Mouse (Mus musculus) hindbrain, embryonic 15.5 days (tissue): ENCODE measurements around the gene Mtss1l. TPM values are rescaled to one million over a fixed set of nuclear protein-coding genes. Genes with fewer than 3 reads are reported as not detected.

Experiments
- ATAC-seq: fragments of 200-750 bp; cut with Nextera tagmentation; 2 replicates; pipeline ENCODE4 v1.8.0; 2017; ENCODE audit warnings: low read depth, moderate number of reproducible peaks, moderate TSS enrichment; ENCODE audit not compliant: low FRiP score
- H3K27ac ChIP-seq: fragments of 300-500 bp; sonication (generic); replicated peaks from 2 replicates; pipeline ENCODE4 v1.5.1; 2015; ENCODE audit warnings: mild to moderate bottlenecking, inconsistent platforms
- H3K27me3 ChIP-seq: fragments of 300-500 bp; sonication (generic); 2 replicates; pipeline ENCODE4 v1.6.1; 2015; ENCODE audit warnings: control low read depth, inconsistent platforms
- H3K36me3 ChIP-seq: fragments of 300-500 bp; sonication (generic); 2 replicates; pipeline ENCODE4 v1.6.1; 2015; ENCODE audit warnings: control low read depth, inconsistent platforms
- H3K4me1 ChIP-seq: fragments of 300-500 bp; sonication (generic); replicated peaks from 2 replicates; pipeline ENCODE4 v1.6.1; 2015; ENCODE audit warnings: control low read depth, inconsistent platforms
- H3K4me2 ChIP-seq: fragments of 300-500 bp; sonication (generic); 2 replicates; pipeline ENCODE4 v1.6.1; 2015; ENCODE audit warnings: moderate library complexity, mild to moderate bottlenecking, inconsistent platforms
- H3K4me3 ChIP-seq: fragments of 300-500 bp; sonication (generic); 2 replicates; pipeline ENCODE4 v1.5.1; 2015; ENCODE audit warnings: mild to moderate bottlenecking, inconsistent platforms
- H3K9ac ChIP-seq: fragments of 300-500 bp; sonication (generic); 2 replicates; pipeline ENCODE4 v1.6.1; 2015; ENCODE audit warnings: inconsistent platforms
- H3K9me3 ChIP-seq: fragments of 300-500 bp; sonication (generic); 2 replicates; pipeline ENCODE4 v1.6.1; 2016; ENCODE audit warnings: control low read depth, inconsistent platforms
- WGBS: fragments of 180-500 bp; shearing (Covaris S2); methylation state at CpG from one replicate; pipeline ENCODE4 v1.1.7; 2015; 5-methylcytosine and 5-hydroxymethylcytosine counted together
- polyA plus RNA-seq: library from polyadenylated mRNA; unstranded; fragments of >200 nt; fragmentation: Nextera tagmentation; extraction: Ambion mirVana; gene quantifications from 2 replicates; pipeline ENCODE4 v1.2.1, GENCODE M21; 2015

Mtss1l gene
- polyA plus RNA-seq, 1 experiment from 2014 or later: 62.3 TPM

DNA sequence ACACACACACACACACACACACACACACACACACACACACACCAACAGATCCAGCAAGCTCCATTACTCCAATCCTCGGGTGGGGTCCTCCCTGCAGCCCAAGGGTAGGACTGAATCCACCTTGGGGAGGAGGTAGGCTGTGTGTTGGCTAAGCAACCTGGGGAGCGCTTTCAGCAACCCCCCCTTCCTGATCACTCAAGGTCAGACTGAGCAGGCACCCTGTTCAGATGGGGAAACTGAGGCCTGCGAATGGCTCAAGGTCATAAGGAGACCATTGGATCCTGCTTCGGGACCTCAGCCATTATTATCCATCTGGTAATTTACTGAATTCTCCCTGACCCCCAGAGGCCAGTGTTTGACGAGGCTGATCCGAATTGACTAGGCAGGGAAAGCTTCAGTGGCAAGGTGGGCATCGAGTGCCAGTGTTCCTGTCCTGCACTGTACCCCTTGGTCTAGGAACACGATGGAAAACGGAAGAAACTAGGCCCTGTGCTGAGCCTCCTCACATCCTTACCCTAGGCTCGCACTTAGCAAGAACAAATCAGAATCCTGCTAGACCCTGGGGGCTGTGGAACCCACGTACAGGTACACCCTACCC, 1.2 kb downstream of the Mtss1l start:
- WGBS: 29% methylated on average over 11 of the region's 11 CpGs
- Histone ChIP-seq H3K9ac (peak overlapping the region; percentile 99), H3K4me2 (peak overlapping the region; percentile 97), H3K4me1 (peaks cover 82% of the 10 kb centered on the region), H3K27ac (peak overlapping the region; percentile 94), H3K27me3 (no peaks in the 10 kb centered on the region), H3K9me3 (no peaks in the 10 kb centered on the region), H3K36me3 (peaks cover 6% of the 10 kb centered on the region), H3K4me3 (peak overlapping the region; percentile 83)
- no peak for ATAC-seq

DNA sequence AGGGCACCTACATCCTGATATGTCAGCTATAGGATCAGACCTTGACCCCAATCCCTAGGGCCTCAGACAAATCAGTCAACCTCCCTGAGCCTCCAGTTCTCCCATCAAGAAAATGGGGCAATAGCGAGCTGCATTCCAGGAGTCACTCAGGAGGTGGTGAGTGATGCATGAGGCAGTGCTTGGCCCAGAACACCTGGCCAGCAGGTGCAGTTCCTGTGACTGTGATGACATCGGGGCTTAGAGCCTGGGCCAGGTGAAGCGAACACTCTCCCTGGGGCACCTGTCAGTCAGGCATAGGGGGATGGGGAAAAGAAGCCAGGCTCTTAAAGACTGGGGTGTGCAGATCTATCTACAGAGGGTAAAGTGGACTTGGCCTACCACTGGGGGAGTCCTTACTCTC, 3.2 kb downstream of the Mtss1l start:
- Histone ChIP-seq H3K4me1 (peaks cover 67% of the 10 kb centered on the region), H3K36me3 (peaks cover 26% of the 10 kb centered on the region), H3K4me2 (peak overlapping the region; percentile 97), H3K27ac (peak overlapping the region; percentile 75), H3K9me3 (no peaks in the 10 kb centered on the region), H3K4me3 (peak overlapping the region; percentile 13), H3K27me3 (no peaks in the 10 kb centered on the region), H3K9ac (0 out of 2 replicates have a peak overlapping the region, but pooled peaks have one; percentile 99)
- WGBS: 81% methylated on average over 3 of the region's 3 CpGs
- ATAC-seq: no peak

DNA sequence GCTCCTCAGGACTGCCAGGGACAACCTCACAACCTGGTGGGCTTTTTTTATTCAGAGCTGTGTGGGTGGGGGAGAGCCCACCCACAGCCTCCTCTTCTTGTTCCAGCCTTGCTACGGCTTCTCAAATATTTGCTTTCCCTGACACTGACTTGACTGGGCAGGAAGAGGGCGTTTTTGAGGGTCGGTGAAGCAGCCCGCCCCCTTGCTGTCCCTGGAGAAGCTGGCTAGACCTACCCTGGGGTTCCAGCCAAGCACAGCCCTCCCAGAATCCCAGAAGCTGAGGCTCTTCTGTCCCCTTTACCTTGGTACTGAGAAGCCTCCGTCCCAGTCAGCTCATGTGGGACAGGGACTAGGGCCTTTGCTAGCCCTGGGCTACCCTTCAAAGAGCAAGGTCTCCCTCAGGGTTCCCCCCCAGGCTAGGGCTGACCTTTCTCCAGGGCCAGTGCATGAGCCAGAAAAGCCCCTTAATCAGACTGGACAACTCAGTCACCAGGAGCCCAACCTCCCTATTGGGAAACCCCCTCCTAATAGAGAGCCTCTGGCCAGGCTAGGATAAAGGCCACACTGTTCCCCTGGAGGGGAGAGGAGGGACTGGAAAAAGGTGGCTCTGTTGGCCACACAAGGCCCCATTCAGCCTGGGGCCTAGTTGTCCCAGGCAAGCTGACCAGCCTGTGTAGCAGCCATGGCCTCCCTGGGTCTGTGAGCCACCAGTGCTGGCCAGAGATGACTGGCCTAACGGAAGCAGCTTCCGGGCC, 4.0 kb downstream of the Mtss1l start:
- Histone ChIP-seq H3K9me3 (no peaks in the 10 kb centered on the region), H3K4me2 (peak overlapping the region; percentile 97), H3K27ac (peak overlapping the region; percentile 75), H3K27me3 (no peaks in the 10 kb centered on the region), H3K36me3 (peaks cover 34% of the 10 kb centered on the region), H3K4me3 (peak overlapping the region; percentile 13; the same call in 1 of the 2 replicates), H3K9ac (0 out of 2 replicates have a peak overlapping the region, but pooled peaks have one; percentile 99), H3K4me1 (peaks cover 60% of the 10 kb centered on the region)
- ATAC-seq: peak; percentile 16; the same call in 1 of the 2 replicates
- 48% methylated on average over 7 of the region's 7 CpGs for WGBS

DNA sequence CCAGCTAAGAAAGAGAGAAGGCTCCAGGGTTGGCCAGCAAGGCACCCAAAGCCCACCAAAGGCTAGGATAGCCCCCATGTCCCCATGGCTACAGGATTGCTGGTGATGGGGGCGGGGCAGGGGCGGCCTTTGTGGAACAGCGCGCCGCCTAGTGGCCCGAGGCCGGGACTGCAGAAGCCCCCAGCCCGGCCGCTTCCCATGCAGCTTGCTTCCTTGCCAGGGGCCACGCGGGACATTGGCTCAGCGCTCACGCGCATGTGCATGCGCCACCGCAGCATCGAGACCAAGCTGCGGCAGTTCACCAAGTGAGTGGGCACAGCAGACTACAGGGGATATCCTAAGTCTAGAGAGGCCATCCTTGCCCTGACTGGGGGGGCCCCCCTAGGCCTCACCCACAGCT, 5.6 kb downstream of the Mtss1l start:
- peaks cover 49% of the 10 kb centered on the region for H3K36me3 ChIP-seq
- no peak overlapping the region for H3K4me3 ChIP-seq
- 6% methylated on average over 18 of the region's 18 CpGs for WGBS
- no peaks in the 10 kb centered on the region for H3K27me3 ChIP-seq
- no peak for ATAC-seq
- H3K4me1 ChIP-seq: peaks cover 52% of the 10 kb centered on the region
- H3K9ac ChIP-seq: peak overlapping the region; percentile 21; the same call in 1 of the 2 replicates
- 0 out of 2 replicates have a peak overlapping the region, but pooled peaks have one; percentile 12 for H3K4me2 ChIP-seq
- H3K27ac ChIP-seq: peak overlapping the region; percentile 75; the same call in 1 of the 2 replicates
- no peaks in the 10 kb centered on the region for H3K9me3 ChIP-seq

DNA sequence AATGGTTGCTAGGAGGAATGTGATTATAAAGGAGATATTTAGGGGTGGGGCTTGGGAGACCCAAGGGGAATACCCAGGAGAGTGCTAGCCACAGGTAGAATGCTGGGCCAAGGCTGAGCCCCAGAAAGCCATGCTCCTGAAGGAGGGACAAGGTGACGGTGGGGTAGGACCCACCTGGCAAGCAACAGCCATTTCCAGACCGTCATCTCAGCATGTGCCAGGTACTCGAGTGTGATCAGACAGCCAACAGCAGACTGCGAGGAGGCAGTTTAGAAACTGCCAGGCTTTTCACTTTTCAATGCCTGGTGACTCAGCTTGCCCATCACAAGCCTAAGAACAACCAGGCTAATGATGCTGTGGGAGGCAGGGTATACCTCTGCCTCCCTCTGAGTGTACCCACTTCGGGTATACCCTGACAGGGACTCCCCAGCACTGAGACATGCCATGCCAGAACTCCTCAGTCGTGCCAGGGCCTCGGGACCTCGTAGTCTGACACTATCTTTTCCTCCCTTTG, 10.1 kb downstream of the Mtss1l start:
- 95% methylated on average over 8 of the region's 8 CpGs for WGBS
- peaks cover 11% of the 10 kb centered on the region for H3K4me1 ChIP-seq
- no peak for ATAC-seq
- H3K36me3 ChIP-seq: peaks cover 88% of the 10 kb centered on the region
- no peak overlapping the region for H3K27ac ChIP-seq
- H3K9me3 ChIP-seq: no peaks in the 10 kb centered on the region
- H3K4me3 ChIP-seq: no peak overlapping the region
- no peaks in the 10 kb centered on the region for H3K27me3 ChIP-seq
- no peak overlapping the region for H3K4me2 ChIP-seq
- H3K9ac ChIP-seq: no peak overlapping the region

DNA sequence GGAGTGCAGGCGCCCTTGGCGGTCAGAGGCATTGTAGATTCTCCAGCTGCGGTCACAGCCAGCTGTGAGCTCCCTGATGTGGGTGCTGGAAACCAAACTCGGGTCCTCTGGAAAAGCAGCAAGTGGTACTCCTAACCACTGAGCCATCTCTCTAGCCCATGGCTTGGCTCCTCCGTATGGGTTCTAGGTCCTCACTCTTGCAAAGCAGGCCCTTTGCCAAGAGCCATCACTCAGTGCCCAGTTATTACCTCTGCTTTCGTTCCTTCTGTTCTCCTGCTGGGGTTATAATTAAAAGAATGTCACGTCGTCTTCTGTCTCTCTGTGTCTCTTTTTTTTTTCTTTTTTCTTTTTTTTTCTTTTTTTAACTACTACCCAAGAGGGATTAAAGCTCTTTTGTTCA, 11.8 kb downstream of the Mtss1l start:
- no peaks in the 10 kb centered on the region for H3K27me3 ChIP-seq
- H3K9ac ChIP-seq: no peak overlapping the region
- peaks cover 92% of the 10 kb centered on the region for H3K36me3 ChIP-seq
- H3K4me1 ChIP-seq: no peaks in the 10 kb centered on the region
- H3K4me3 ChIP-seq: no peak overlapping the region
- H3K9me3 ChIP-seq: no peaks in the 10 kb centered on the region
- WGBS: 69% methylated on average over 8 of the region's 8 CpGs
- no peak overlapping the region for H3K4me2 ChIP-seq
- no peak for ATAC-seq
- no peak overlapping the region for H3K27ac ChIP-seq

DNA sequence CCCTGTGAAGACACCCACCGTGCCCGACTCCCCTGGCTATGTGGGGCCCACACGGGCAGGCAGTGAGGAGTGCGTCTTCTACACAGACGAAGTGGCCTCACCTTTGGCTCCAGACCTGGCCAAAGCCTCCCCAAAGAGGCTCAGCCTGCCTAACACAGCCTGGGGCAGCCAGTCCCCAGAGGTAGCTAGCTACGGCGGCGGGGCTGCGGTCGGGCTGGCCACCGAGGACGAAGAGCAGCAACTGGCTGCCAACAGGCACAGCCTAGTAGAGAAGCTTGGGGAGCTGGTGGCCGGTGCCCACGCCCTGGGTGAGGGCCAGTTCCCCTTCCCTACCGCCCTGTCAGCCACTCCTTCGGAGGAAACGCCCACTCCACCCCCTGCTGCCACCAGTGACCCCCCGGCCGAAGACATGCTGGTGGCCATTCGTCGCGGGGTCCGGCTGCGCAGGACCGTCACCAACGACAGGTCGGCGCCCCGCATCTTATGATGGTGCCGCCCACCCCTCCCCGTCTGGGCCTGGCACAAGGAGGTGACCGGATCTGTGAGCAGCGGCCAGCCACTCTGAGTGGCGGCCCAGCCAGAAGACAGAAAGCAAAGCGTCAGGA, 17.4 kb downstream of the Mtss1l start:
- no peak for ATAC-seq
- Histone ChIP-seq H3K9ac (no peak overlapping the region), H3K4me2 (no peak overlapping the region), H3K4me3 (no peak overlapping the region), H3K9me3 (no peaks in the 10 kb centered on the region), H3K4me1 (no peaks in the 10 kb centered on the region), H3K27ac (no peak overlapping the region), H3K27me3 (no peaks in the 10 kb centered on the region), H3K36me3 (peaks cover 58% of the 10 kb centered on the region)
- WGBS: 95% methylated on average over 34 of the region's 35 CpGs

DNA sequence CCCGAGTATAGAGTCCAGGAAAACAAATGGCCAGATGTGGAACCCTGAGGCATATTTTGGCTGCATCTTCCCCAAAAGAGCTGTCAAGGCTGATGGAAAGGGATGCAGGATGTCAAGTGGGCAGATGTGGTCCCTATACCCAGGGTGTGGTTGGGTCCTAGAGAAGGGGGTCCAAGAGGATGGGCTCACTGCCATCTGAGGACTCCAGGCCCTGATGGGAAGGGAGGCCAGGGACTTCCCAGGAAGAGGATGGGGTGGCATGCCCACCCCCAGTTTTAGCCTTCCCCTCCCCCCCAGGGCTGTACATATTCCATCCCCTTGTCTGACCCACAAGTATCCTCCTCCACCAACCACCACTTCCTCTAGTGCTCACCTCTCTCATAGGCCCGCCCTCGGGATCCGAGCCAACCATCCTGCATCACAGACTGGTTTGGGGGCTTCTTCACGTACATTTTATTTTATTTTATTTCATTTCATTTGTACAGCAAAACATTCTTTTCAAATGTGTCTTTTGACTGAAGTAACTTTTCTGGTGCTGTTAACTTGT, 19.4 kb downstream of the Mtss1l start:
- no peaks in the 10 kb centered on the region for H3K27me3 ChIP-seq

DNA sequence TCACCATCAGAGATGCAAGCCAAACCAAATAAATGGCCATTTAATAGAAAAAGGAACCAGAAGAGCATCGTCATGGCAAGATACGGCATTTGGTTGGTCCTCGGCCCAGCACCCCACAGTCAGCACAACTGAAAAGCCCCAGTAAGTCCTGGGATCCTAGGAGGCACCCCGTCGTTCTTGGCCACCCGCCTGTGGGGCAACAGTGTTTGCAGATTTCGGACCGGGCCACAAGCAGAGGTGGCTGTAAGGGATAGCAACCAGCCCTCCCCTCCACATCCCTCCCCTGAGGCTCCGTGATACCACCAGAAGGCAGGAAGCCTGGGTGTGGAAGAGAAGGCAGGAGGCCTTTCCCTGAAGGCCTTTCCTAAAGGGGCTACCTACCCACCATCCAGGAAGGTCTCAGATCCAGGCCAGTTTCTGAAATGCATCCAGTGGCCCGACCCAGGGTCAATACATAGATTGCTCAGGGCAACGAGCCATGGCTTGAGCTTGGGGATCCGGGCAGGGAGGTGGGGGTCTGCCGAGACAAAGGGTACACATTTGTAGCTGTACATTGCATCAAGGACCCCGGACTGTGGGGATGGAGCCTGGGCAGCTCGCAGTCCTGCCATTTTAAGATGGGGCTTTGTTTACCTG, 20.7 kb downstream of the Mtss1l start:
- peaks cover 29% of the 10 kb centered on the region for H3K36me3 ChIP-seq
- no peak overlapping the region for H3K4me3 ChIP-seq
- H3K27ac ChIP-seq: no peak overlapping the region
- no peak overlapping the region for H3K4me2 ChIP-seq
- no peaks in the 10 kb centered on the region for H3K27me3 ChIP-seq
- H3K9ac ChIP-seq: no peak overlapping the region
- no peaks in the 10 kb centered on the region for H3K9me3 ChIP-seq
- no peaks in the 10 kb centered on the region for H3K4me1 ChIP-seq
- 78% methylated on average over 15 of the region's 15 CpGs for WGBS
- ATAC-seq: no peak

More for the DNA sequence above, 19.4 kb downstream of the Mtss1l start:
- H3K36me3 ChIP-seq: peaks cover 41% of the 10 kb centered on the region
- no peak overlapping the region for H3K4me2 ChIP-seq
- no peaks in the 10 kb centered on the region for H3K4me1 ChIP-seq
- H3K4me3 ChIP-seq: no peak overlapping the region
- H3K27ac ChIP-seq: no peak overlapping the region
- no peaks in the 10 kb centered on the region for H3K9me3 ChIP-seq
- no peak for ATAC-seq
- H3K9ac ChIP-seq: no peak overlapping the region
- WGBS: 87% methylated on average over 5 of the region's 5 CpGs

DNA sequence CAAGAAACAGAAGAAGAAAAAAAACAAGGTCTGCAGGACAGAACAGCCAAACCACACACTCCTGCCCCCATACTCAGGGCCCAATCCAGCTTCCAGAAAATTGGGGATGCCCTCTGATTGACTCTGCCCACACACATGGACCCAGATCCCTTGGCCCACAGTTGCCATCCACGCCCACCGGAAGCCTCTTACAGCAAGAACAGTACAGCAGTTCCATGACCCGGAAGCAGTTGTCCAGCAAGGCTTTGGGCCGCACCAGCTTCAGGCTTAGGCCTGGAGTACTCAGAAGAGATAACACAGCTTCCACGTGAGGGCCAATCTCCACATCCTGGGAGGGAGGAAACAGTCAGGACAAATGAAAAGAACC, 21.2 kb downstream of the Mtss1l start:
- Histone ChIP-seq H3K27me3 (no peaks in the 10 kb centered on the region), H3K4me3 (no peak overlapping the region), H3K9ac (no peak overlapping the region), H3K9me3 (no peaks in the 10 kb centered on the region), H3K4me1 (no peaks in the 10 kb centered on the region), H3K4me2 (no peak overlapping the region), H3K27ac (no peak overlapping the region), H3K36me3 (peaks cover 25% of the 10 kb centered on the region)
- ATAC-seq: no peak
- 90% methylated on average over 5 of the region's 5 CpGs for whole genome bisulfite sequencing

DNA sequence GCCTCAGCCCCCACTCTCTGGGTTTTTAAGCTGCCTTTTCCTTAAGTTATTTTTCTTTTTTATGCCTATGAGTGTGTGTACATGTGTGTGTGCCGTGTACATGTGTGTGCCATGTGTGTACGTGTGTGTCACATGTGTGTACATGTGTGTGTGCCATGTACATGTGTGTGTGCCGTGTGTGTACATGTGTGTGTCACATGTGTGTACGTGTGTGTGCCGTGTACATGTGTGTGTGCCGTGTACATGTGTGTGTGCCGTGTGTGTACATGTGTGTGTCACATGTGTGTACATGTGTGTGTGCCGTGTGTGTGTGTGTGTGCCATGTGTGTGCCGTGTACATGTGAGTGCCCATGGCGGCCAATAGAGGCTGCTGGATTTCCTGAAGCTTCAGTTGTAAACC, 23.9 kb downstream of the Mtss1l start:
- no peak for ATAC-seq
- Histone ChIP-seq H3K4me2 (no peak overlapping the region), H3K4me1 (no peaks in the 10 kb centered on the region), H3K27me3 (no peaks in the 10 kb centered on the region), H3K4me3 (no peak overlapping the region), H3K9ac (no peak overlapping the region), H3K9me3 (no peaks in the 10 kb centered on the region), H3K36me3 (no peaks in the 10 kb centered on the region), H3K27ac (no peak overlapping the region)
- WGBS: 91% methylated on average over 10 of the region's 10 CpGs
